Mouse (Mus musculus) ovary, postnatal 14 days (tissue): Measurements from ENCODE around the gene Traf3ip2.

Source experiments
- DNase-seq: peaks from one replicate; pipeline ENCODE4 v3.0.0; 2022; ENCODE audit warnings: low spot score

The Traf3ip2 gene

GRCm38 (mm10) chr10:39681014-39681413 lies 68.3 kb downstream of the Traf3ip2 start:
- no peak for DNase-seq

GRCm38 (mm10) chr10:39682556-39682955 lies 69.8 kb downstream of the Traf3ip2 start:
- no peak for DNase-seq

GRCm38 (mm10) chr10:39683481-39683880 lies 70.7 kb downstream of the Traf3ip2 start:
- DNase-seq, result no peak

GRCm38 (mm10) chr10:39686811-39687210 lies 74.1 kb downstream of the Traf3ip2 start:
- DNase-seq, result no peak

- no peak for DNase-seq
These were observed 75.1 kb downstream of the Traf3ip2 start for GRCm38 (mm10) chr10:39687851-39688250.

- DNase-seq, result no peak
These were observed 78.8 kb downstream of the Traf3ip2 start for GRCm38 (mm10) chr10:39691351-39692064.

- no peak for DNase-seq
These were observed 79.4 kb downstream of the Traf3ip2 start for GRCm38 (mm10) chr10:39692152-39692551.
